Mouse (Mus musculus): ENCODE data around the gene Arsb.

Arsb gene

GRCm38 (mm10) chr13:93989736-93990611 lies 218.5 kb downstream of the Arsb start:
- no peak for DNase-seq

DNA sequence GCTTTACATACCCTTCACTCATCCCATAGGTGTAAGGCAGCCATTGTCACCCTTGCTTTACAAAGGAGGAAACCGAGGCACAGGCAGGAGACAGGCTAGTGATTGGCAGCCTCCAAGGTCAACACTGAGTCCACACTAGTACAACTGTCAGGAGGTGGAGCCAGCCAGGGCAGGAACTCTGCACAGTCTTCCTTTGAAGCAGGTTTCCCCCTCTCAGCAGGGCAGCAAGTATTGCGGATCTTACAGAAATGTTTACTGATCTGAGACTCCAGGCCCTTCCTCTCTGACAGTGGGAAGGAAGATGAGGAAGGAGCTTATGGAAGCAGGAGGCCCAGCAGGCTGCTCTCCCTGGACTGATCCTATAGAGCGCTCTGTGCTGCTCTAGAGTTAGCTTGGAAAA lies 219.4 kb downstream of the Arsb start:
- DNase-seq, result no peak

DNA sequence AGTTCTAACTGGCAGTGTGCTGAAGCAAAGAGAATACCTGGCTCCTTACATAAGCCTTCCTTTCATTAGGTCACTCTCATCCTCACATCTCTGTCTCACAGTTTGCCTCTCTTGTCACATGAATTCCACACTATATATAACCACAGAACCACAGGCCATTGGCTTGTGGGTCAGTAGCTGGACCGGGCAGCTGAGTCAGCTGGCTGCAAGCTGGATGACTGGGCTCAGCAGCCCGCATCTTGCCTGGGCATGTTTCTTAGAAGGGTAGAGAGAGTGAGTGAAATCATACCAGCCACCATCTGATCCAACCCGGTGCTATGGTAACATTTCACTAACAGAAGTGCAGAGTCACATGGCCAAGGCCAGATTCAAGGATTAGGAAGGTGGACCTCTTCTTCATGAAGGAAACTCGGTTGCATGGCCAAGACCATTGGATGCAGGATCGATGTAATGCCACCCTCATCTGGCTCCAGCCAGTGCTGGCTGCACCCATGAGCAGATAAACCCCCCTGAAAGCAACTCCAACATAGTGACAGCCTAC lies 221.0 kb downstream of the Arsb start:
- no peak for DNase-seq
